Mouse (Mus musculus) urinary bladder, postnatal 25 days (tissue): ENCODE data around the gene Nrtn.

Experiments used
- DNase-seq: peaks from one replicate; pipeline ENCODE4 v3.0.0; 2022; ENCODE audit warnings: low spot score

Gene Nrtn

GRCm38 (mm10) chr17:56757416-56758123 lies at the start of gene Nrtn:
Nrtn (minus strand) TSS chr17:56757530.
- peak; percentile 94 for DNase-seq

GRCm38 (mm10) chr17:56805784-56806183 lies 48.5 kb upstream of the Nrtn start:
- no peak for DNase-seq

- DNase-seq = no peak
Observed at GRCm38 (mm10) chr17:56804952-56805351, 47.6 kb upstream of the Nrtn start.

- no peak for DNase-seq
Observed at GRCm38 (mm10) chr17:56802065-56802464, 44.7 kb upstream of the Nrtn start.

GRCm38 (mm10) chr17:56799276-56799675 lies 41.9 kb upstream of the Nrtn start:
- no peak for DNase-seq

GRCm38 (mm10) chr17:56793614-56794319 lies 36.4 kb upstream of the Nrtn start:
- no peak for DNase-seq

GRCm38 (mm10) chr17:56792588-56792987 lies 35.3 kb upstream of the Nrtn start:
- DNase-seq = no peak

- no peak for DNase-seq
Observed at GRCm38 (mm10) chr17:56789286-56789685, 32.0 kb upstream of the Nrtn start.

- no peak for DNase-seq
Observed at GRCm38 (mm10) chr17:56788886-56789285, 31.6 kb upstream of the Nrtn start.

- DNase-seq = no peak
Observed at GRCm38 (mm10) chr17:56780291-56780978, 23.1 kb upstream of the Nrtn start.

GRCm38 (mm10) chr17:56778779-56779362 lies 21.5 kb upstream of the Nrtn start:
- DNase-seq = no peak

- no peak for DNase-seq
Observed at GRCm38 (mm10) chr17:56777568-56777967, 20.2 kb upstream of the Nrtn start.

- no peak for DNase-seq
Observed at GRCm38 (mm10) chr17:56769950-56770349, 12.6 kb upstream of the Nrtn start, which contains the start of gene Prr22. Prr22 (plus strand) TSS chr17:56770250.

- no peak for DNase-seq
Observed at GRCm38 (mm10) chr17:56768941-56769340, 11.6 kb upstream of the Nrtn start.

- no peak for DNase-seq
Observed at GRCm38 (mm10) chr17:56767531-56768135, 10.3 kb upstream of the Nrtn start.

GRCm38 (mm10) chr17:56766631-56767405 lies 9.5 kb upstream of the Nrtn start:
- no peak for DNase-seq

GRCm38 (mm10) chr17:56765431-56765830 lies 8.1 kb upstream of the Nrtn start:
- no peak for DNase-seq

GRCm38 (mm10) chr17:56764474-56765354 lies 7.4 kb upstream of the Nrtn start, which contains the start of gene Dus3l:
Dus3l (plus strand) TSS chr17:56764757.
- DNase-seq = peak; percentile 77

GRCm38 (mm10) chr17:56763741-56764250 lies 6.5 kb upstream of the Nrtn start:
- DNase-seq = no peak
